Mouse (Mus musculus) ES-CJ7 (cell line): ENCODE data around the gene Gm17622.

Experiments used
- DNase-seq: peaks from one replicate; pipeline ENCODE4 v3.0.0; 2011; ENCODE audit warnings: low read depth, low spot score

Gm17622 gene

DNA sequence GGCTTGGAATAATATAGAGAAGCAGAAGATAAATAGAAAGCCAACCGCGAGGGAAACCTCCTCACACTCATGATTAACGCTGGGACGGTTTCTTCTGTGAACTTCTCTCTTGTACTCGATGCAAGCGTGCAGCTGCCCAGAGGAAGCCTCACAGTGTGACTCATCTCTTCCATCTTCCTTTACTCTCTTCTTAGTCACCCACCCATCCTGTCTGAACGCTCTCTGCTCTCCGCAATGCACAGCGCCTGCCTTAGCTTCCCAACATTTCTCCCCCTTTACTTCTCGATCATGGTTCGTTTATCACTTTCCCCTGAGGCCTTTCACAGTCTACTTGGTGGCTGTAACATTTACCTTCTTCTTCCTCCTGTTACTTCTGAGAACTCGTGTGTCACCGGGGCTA lies 20.1 kb downstream of the Gm17622 start:
- DNase-seq, result no peak

GRCm38 (mm10) chr13:96511262-96511661 lies 20.7 kb downstream of the Gm17622 start:
- DNase-seq, result no peak

GRCm38 (mm10) chr13:96511893-96512292 lies 21.4 kb downstream of the Gm17622 start:
- no peak for DNase-seq

GRCm38 (mm10) chr13:96514154-96514942 lies 23.8 kb downstream of the Gm17622 start:
- DNase-seq, result no peak

DNA sequence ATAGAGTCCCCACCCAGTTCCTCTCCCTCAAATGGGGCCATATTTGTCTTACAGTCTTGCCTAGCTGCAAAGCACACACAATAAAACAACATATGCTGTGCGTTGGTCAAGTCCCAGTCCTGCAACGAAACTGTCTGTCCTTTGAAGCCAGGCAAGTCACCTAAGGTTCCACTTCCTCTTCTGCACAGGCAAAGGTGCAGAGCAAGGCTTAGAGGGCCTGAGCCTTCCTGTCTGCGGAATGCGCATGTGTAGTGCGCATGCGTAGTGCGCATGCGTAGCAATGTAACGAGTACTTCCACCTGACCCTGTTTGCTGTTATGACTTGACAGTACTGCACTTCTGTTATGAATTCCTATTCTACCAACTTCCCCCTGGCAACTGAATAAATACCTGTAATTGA lies 25.7 kb downstream of the Gm17622 start:
- no peak for DNase-seq

GRCm38 (mm10) chr13:96517335-96517734 lies 26.8 kb downstream of the Gm17622 start:
- no peak for DNase-seq

GRCm38 (mm10) chr13:96521294-96521693 lies 30.8 kb downstream of the Gm17622 start:
- DNase-seq, result no peak

GRCm38 (mm10) chr13:96527022-96527421 lies 36.5 kb downstream of the Gm17622 start:
- DNase-seq, result no peak

GRCm38 (mm10) chr13:96527856-96528255 lies 37.3 kb downstream of the Gm17622 start:
- DNase-seq, result no peak

DNA sequence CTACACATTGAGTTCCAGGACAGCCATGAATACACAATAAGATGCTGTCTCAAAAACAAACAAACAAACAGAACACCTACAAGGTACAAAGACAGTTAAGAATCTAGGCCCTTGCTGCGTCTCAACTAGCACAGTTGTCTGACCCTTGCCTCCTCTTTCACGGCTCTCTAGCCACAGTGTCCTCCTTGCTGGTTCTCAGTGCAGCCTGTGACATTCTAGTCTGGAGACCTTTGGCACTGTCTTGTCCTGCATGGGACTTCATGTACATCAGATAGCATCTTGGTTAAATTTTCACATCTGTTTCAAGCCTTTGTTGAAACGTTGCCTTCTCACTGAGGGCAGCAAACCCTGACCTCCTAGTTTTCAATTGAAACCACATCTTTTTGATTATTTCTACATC lies 38.2 kb downstream of the Gm17622 start:
- DNase-seq, result no peak

DNA sequence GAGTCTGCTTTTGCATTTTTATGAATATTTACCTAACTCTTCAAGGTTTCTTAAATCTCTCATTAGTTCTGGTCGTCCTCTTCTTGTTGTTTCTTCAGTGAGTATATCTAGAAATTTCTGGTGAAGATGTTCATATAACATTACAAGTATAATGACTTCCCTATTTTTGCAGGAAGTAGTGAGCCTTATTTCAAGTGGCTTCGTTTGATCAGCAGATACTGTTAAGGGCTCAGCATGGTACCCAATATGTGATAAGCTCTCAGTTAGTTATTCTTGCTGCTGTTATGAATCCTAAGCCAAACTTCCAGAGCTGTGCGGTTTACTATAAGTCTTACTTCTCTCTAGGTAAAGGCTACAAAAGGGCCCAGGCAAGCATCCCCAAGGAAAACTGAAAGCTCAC lies 39.0 kb downstream of the Gm17622 start:
- no peak for DNase-seq

GRCm38 (mm10) chr13:96530064-96530463 lies 39.5 kb downstream of the Gm17622 start:
- DNase-seq, result no peak

DNA sequence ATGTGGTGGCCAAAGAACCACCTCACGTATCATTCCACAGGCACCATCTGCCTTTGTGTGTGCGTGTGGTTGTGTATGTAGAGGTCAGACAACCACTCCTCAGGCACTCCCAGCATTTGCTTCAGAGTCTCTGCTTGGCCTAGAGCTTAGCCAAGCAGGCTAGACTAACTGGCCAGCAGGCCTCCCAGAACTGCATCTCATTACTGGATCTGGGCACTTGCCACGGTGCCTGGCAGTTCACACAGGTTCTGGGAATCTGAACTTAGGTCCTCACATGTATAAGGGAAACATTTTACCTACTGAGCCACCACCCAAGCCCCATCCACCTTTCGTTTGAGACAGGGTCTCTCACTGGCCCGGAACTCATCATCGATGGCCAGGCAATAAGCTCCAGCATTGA lies 41.6 kb downstream of the Gm17622 start:
- DNase-seq, result no peak

DNA sequence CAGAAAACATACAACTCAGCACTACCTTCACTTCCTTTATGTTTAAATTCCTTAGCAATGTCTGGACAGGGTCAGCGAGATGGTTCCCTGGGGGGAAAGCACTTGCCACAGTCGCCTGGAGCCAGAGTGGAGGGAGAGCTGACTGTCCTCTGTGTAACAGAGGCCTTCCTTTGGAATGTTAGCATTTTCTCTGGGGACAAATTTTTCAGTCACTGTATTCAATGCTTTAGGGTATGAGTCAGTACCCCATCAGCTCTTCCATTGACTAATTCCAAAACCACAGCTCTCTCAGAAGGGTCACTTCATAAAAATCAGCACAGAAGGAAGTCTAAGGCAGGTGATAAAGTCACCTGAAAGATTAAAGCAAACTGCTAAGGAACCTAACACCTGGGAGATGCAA lies 43.2 kb downstream of the Gm17622 start:
- DNase-seq, result no peak

DNA sequence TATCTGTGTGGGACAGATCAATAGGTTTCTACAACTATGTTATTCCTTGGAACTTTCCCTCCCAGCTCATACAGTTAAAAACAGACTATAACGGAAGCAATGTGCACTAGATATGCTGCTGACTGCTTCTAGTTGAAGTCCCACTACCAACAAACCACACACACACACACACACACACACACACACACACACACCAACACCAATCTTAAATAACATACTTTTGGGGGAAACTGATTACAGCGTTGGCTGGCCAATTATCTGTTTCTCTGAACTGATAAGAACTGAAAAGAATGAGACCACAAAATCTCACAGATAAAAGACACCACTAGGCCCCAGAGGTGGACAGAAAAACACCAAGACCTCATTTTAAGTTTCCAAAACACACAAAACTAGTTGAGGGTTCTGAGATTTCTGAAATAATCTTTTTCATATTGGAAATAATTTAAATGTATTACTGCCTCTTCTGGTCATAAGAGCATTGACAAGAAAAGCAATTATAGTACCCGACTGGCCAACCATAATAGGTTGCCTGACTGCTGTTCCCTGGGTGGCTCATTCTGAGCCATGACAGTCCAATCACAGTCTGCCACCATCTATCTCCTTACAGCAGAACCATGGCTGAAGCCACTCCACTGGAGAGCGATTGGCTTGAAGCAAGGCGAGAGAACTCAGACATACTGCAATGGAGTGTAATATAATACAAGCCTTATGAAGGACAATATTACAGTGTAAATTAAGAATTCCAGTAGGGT lies 46.5 kb downstream of the Gm17622 start:
- DNase-seq, result no peak

- DNase-seq, result no peak
Measured at GRCm38 (mm10) chr13:96538103-96538502, 47.6 kb downstream of the Gm17622 start.
